Mouse (Mus musculus): ENCODE measurements around the gene Rbms2. TPM values are rescaled to one million over a fixed set of nuclear protein-coding genes. Genes with fewer than 3 reads are reported as not detected.
A peak's percentile ranks its signal among the peaks of the same experiment; 100 is the strongest.
"Not testable (repeated sequence)": the region's sequence is repeated elsewhere in the genome, so short reads cannot be mapped to it uniquely, and the experiment has no call there.

Rbms2 gene
- 100 to 1,000 TPM in 1 of 2 experiments, 10 to 100 TPM in 1; 90.1 to 106 TPM for total RNA-seq (2021)
- long read RNA-seq, experiment 1, transcript Rbms2-201 (13 exons, 1,481 nt): major isoform, 23 of 33 reads
- long read RNA-seq, experiment 1, partial matches to known transcripts: 2 of 33 reads
- long read RNA-seq, experiment 1, other reads (novel, unspliced or antisense): 7 of 33 reads
- long read RNA-seq, experiment 2, transcript Rbms2-201 (13 exons, 1,481 nt): major isoform, 8 of 20 reads
- long read RNA-seq, experiment 2, partial matches to known transcripts: 5 of 20 reads
- long read RNA-seq, experiment 2, other reads (novel, unspliced or antisense): 5 of 20 reads

DNA sequence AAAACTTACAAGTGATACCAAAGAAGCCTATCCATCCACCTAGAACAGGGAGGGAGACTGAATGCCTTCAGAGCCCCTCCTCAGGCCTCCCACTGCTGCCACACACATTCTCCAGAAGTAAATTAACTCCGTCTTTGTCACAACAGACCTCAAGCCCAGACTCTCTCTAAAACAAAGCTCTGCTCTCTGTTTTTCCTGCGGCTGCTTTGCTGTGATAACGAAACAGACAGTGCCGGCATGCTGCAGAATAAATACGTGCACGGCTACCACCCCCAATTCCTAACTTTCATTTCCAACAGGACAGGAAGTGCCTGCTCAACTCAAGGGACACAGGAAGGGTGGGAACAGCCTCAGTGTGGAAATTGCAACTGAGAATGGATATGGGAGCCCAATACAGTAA, at the start of gene Rbms2:
Gene Rbms2 (minus strand): TSS at position 309 of the 400 bp plus-strand sequence.
- no peak for DNase-seq (ENCODE audit: low spot score in 2 of 2)

DNA sequence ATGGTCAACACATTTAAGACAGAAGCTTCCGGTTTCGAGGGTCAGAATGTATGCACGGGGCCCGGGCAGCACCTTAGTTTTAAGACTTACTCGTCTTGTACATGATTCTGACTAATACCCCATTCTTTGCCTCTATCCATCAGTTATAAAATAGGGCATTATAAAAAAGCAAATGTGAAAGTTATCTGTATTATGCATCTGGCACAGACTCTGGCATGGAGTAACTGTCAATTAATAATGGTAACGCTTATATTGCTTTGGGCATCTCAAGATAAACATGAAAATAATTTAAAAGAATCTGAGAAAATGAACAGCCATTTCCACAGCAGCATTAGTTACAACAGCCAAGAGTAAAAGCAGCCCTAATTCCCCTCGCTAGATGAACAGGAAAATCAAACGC, 47.9 kb upstream of the Rbms2 start:
- no peak for DNase-seq (ENCODE audit: low spot score in 2 of 2)

DNA sequence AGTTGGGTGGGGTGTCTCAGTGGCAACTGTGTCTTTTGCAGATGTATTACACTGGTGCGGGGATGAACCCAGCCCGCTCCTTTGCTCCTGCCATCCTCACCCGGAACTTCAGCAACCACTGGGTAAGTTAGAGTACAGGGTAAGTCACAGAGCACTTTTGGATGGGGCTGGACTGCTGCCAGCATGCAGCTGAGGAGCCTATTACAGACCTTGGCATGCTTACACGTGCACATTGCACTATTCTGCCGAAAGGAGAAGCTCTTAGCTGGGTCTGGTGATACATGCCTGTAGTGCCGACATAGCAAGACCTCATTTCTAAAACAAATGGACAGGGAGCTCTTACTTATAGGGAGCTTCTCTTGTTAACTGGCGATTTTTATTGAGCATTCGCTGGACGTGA, 47.5 kb upstream of the Rbms2 start:
- DNase-seq (ENCODE audit: low spot score in 2 of 2): no peak

DNA sequence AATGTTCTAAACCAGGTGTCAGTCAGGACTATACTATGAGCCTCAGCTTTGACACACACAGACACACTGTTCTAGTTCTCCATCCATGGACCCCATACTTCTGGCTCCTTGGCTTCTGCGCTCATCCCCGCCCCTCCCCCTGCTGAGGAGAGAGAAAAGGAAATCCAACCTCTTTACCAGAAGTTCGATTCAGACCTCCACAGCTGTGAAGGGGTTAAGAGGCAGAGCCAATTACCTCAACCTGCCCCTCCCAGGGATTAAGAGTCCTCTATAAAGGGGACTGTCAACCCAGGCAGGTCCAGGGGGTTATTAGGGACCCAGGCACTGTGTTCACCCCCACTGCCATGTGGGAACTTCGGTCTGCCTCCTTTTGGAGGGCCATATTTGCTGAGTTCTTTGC, 45.4 kb upstream of the Rbms2 start, which contains the start of gene Mip:
Gene Mip (plus strand): TSS at position 301 of the 400 bp plus-strand sequence.
- no peak for DNase-seq (ENCODE audit: low spot score in 2 of 2)

DNA sequence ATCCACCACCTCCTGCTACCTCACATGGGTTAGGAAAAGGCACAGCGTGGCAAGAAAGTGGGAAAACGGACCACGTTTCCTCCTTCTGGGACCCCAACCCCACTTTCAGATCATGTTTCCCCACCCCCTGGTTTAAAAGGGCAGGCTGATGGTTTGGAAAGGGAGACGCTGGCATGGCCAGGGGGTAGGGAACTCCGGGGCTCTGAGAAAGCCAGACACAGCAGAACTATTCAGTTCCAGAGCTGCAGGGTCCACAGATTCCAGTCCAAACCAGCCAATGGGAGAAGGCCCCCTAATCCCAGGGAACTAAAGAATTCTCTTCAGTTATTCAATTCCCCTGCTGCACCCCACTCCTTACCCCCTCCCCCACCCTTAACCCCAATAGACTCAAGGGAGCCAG, 45.0 kb upstream of the Rbms2 start:
- no peak for DNase-seq (ENCODE audit: low spot score in 2 of 2)

DNA sequence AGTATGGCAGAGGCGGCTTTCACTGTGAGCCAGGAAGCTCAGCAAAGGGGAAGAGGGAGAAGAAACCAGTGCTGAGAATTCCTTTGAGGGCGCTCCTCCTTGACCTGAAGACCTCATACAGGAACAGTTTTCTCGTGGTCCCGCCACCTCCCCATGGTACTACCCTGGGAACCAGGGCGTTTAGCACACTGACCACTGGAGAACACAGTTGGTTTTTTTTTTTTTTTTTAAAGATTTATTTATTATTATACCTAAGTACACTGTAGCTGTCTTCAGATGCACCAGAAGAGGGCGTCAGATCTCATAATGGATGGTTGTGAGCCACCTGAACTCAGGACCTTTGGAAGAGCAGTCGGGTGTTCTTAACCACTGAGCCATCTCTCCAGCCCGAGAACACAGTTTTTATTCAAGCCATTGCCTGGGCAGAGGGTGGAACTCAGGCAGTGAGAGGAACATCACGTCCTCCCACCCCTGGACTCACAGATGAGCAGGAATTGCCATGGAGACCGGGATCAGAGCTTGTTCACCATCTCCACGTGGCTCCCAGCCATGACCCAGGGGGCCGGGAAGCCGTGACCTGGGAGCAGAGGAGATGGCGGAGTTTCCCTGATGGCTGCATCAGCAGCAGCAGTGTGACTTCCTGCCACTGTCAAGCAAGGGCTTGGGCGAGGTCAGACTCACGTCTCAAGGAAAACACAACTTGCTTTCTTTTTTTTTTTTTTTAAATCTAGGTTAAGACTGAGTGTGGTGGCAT, 41.6 kb upstream of the Rbms2 start:
- DNase-seq (ENCODE audit: low spot score in 2 of 2): no peak

DNA sequence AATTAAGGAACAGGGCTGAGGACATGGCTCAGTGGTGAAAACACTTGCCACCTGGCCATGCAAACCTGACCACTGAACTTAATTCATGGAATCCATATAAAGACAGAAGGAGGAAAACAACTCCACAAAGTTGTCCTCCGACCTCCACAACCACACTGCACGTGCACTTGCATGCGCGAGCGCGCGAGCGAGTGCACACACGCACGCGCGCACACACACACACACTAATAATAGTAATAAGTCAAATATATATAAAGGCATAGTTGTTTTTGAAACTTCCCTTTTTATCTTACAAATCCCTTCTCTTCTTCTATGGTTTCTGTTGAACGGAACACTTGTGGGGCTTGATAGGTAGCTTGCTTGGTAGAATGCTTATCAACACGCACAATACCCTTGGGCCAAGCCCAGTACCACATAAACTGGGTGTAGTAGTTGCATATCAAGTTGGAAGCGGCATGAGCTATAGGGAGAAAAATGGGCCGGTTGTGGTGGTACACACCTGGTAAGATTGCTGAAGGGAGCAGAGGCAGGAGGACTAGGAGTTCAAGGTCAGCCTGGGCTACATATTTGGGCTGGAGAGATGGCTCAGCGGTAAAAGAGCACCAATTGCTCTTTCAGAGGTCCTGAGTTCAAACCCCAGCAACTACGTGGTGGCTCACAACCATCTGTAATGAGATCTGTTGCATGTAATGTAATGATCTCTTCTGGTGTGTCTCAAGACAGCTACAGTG, 38.5 kb upstream of the Rbms2 start:
- DNase-seq (ENCODE audit: low spot score in 2 of 2): no peak

DNA sequence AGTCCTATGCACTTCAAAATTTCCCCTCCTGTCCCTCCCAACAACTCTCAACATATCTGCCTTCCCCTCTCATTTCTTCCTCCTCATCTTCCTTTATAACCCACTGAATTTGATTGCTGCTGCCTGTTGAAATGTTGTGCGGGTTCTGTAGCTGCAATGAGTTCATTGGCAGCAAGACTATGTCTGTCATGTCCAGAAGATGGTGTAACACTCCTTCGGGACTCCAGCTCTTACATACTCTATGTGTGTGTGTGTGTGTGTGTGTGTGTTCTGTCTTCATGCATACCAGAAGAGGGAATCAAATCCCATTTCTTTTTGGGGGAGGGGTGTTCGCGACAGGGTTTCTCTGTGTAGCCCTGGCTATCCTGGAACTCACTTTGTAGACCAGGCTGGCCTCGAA, 34.9 kb upstream of the Rbms2 start:
- no peak for DNase-seq (ENCODE audit: low spot score in 2 of 2)

DNA sequence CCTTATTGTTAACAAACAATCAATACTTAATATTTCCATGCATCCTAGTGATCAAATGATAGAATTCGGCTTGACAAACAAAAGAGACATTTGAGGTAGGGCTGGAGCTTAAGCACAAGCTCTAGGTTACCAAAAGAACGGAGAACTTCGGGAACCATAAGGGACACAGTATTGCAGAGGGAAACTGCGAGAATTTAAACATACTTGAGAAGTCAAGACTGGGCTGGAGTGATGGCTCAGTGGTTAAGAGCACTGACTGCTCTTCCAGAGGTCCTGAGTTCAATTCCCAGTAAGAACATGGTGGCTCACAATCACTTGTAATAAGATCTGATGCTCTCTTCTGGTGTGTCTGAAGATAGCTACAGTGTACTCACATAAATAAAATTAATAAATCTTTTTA, 34.0 kb upstream of the Rbms2 start:
- not testable (repeated sequence) for DNase-seq (ENCODE audit: low spot score in 2 of 2)

DNA sequence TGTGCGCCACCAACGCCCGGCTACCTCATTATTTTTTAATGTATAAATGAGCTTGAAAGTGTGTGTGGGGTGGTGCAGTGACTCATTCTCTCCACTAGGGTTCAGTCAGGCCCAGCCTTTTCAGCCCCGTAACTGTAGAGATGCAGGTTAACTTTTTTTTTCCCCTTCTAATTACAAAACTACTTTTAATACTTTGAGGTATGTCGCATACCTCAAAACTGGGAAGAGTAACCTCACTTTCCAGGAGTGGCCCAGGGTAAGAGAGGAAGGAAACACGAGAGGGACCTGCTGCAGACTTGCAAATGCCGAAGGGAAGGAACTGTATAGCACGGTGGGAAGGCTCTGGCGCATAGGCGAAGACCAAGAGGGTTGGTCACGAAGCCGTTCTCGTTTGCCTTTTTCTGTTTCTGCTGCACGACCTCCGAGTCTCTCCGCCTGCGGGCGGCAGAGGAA, 32.8 kb upstream of the Rbms2 start:
- peak in 1 of 2 experiments; percentile 35 for DNase-seq (ENCODE audit: low spot score in 2 of 2)

DNA sequence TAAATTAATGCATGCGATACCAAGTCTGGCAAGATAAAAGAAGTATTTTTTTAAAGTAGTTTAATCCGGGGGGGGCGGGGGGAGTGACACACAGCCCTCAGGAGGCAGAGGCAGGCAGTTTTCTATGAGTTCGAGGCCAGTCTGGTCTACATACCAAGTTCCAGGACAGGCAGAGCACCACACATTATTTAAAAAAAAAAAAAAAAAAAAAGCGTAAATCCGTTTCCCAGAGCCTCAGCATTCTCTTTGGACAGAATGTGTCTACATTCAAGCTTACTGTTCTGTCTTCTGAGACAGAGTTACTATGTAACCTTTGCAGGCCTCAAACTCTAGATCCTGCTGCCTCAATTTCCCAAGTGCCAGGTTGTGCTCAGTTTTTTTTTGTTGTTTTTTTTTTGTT, 32.1 kb upstream of the Rbms2 start:
- no peak for DNase-seq (ENCODE audit: low spot score in 2 of 2)

DNA sequence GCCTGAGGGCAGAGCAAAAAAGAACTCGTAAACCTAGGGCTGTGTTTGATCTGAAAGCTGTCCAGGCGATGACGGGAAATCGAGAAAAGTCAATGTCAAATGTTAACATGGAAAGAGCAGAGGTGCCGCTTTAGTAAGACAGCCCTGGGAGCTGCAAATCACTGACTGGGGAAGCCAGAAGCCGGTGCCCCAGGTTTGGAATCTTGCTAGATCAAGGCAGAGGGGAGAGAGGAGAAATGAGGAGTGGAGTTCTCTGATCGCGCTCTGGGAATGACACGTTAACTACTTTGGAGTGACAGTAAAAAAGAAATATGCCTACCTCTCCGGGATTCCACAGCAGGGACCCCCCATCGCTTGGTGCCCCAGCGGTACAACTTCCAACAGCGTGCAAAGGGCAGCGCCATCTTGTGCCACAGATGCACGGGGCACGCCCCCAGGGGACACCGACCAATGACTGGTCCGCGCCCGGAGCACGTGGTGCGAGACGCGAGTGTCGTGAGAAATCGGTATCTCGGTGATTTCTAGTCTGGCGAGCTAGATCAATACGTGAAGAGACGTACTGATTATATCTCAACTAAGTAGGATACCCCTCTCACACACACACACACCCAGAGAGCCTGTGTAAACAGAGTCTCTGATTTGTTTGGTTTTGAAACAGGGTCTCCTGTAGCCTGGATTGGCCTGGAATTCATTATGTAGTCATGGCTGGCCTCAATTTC, 31.5 kb upstream of the Rbms2 start, which contains the start of gene Spryd4:
Gene Spryd4 (minus strand): TSS at position 418 of the 719 bp plus-strand sequence.
- peak; percentile 87 to 89 for DNase-seq (ENCODE audit: low spot score in 2 of 2)

DNA sequence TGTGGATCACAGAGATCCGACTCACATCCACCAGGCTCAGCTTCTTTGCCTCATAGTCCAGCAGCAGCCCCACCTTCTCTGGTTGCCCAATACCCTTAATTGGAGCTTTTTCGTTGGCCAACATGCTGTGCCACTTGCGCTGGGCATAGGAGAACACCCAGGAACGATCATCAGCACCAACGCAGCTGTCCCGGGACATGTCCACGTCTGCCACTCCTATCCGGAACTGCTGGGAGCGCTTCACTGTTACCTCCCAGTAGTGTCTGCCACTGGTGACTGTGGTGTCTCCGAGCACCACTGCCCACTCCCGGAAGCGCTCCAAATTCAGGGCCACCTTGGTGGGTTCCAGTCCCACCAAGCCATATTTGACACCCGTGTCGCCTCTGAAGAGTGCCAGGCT, 30.9 kb upstream of the Rbms2 start:
- peak; percentile 27 to 34 for DNase-seq (ENCODE audit: low spot score in 2 of 2)

DNA sequence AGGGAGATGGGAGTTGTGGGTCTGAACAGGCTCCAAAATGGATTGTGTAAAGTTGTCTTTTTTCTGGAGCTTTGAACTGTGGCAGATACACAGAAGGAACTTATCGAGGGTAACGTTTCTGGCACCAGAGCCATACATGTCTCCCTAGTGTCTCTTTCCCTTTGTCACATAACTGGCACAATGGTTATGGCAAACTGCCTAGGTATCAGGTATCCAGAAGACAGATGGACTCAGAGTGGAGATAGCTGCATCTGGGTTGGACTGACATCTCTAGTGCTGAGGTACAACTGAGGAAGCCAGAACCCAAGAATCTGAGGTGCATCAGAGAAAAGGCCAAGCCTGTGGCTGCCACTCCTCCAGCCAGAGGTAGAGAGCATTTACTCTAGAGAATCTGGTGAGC, 30.0 kb upstream of the Rbms2 start:
- no peak for DNase-seq (ENCODE audit: low spot score in 2 of 2)

DNA sequence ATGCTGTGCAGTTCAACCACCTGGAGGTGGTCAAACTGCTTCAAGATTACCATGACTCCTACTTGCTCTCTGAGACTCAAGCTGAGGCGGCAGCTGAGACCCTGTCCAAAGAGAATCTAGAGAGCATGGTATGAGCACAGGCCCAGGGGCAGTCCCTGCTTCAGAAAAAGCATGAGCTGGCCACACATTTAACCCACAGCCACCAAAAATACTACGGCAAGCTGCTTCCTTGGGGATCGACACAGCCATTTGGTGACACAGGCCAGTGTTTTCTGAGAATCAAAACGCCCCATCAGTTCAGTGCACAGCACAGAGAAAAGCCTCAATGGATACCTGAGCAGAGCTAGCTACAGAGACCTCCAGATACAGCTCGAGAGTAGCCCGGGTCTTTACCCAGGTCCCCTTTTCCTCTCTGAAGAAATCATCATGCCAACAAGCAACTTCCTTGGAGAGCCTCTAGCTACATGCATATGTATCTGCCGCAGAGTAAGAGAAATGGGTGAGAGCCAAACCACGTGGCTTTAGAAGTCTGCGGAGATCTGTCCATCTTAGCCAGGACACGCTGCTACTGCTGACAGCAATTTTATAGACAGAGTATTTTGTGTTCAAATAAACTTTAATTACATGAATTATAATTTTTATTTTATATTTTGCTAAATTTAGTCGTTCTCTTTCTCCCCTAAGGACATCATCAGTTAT, 29.4 kb upstream of the Rbms2 start:
- DNase-seq (ENCODE audit: low spot score in 2 of 2): no peak

DNA sequence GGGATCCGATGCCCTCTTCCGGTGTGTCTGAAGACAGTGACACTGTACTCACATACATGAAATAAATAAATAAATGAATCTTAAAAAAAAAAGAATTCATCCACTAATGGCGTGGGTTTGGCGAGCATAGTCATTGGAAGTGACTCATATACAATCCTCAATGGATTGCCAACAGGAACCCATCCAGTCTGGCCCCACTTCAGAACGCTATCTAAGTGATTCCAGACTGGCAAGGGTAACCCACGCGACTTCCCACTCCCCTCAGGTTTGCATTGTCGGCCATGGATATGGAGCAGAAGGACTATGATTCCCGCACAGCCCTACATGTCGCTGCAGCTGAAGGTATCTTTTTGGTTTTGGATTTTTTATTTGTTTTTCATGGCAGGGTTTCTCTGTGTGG, 28.2 kb upstream of the Rbms2 start:
- no peak for DNase-seq (ENCODE audit: low spot score in 2 of 2)

DNA sequence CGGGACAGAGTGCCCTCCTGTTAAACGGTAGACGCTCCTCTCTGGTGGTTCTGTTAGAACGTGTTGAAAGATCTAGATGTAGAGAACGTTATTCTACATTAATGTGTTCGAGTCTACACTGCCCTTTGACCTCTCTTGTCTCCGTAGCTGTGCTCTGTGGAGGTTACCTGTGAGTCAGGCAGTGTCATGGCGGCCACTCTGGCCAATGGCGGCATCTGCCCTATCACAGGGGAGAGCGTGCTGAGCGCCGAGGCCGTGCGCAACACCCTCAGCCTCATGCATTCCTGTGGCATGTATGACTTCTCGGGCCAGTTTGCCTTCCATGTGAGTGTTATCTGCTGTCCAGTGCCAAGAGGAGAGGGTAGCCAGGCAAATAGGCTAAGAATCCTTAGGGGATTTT, 24.8 kb upstream of the Rbms2 start:
- DNase-seq (ENCODE audit: low spot score in 2 of 2): no peak

DNA sequence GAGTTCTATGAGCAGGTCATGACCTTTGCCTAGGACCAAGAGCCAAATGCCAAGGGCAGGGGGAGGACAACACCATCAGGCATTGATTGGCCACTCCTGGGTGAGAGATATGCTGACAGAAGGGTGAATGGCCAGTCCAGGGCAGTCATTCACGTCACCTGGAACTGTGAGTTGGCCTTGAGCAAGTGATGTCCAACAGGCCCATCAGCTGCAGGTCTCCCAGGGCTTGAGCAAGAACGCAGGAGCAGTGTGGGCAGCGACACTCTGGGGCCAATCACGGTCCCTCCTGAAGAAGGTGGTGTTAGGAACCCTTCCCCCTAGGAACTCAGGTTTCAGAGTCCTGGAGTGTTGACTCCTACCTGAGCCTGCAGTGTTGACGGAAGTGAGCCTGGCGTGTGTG, 21.8 kb upstream of the Rbms2 start:
- DNase-seq (ENCODE audit: low spot score in 2 of 2): no peak

DNA sequence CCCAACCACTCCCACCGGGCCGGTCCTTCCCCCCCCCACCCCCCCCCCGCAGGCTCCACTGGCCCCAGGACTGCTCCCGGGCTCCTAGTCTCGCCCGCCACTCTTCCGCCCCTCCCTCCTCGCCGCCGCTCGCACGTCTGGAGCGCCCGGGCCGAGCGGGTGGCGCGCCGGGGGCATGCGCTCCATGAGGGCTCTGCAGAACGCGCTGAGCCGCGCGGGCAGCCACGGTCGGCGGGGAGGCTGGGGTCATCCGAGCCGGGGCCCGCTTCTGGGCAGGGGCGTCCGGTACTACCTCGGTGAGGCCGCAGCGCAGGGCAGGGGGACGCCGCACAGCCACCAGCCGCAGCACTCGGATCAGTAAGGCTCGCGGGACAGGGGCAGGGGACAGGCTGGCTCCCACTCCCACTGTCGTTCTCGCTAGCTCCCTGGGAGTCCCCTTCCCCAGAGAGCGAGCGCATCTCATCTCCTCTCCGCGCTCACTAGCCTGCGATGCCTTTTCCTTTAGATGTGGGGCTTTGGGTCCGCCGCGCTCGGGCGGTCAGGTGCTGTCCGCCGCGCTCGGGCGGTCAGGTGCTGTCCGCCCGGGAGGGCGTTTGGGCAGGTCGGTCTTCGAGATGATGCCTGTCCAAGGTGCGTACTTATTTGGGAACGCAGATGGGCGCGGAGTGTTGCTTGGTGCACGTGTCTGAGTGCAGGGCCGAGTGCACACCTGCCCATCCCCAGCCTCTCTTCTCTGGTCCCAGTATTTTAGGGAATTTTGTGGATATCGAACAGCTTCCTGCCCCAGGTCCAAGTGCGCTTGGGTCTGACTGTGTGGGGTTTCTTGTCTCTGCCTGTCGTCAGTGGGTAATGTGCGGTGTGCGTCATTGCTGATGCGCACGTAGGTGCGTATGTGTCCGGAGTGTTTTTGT, 14.7 kb upstream of the Rbms2 start:
- peak in 1 of 2 experiments; percentile 66 for DNase-seq (ENCODE audit: low spot score in 2 of 2)

Data from adrenal gland, adult 18-20 months (tissue).